Mouse (Mus musculus) midbrain, embryonic 12.5 days (tissue): Measurements from ENCODE around the gene Rps16. TPM values are rescaled to one million over a fixed set of nuclear protein-coding genes. Genes with fewer than 3 reads are reported as not detected.
A peak's percentile ranks its signal among the peaks of the same experiment; 100 is the strongest.

Source experiments
- ATAC-seq: fragments of 200-750 bp; cut with Nextera tagmentation; 2 replicates; pipeline ENCODE4 v1.8.0; 2017; ENCODE audit warnings: low read depth, moderate TSS enrichment, moderate library complexity; ENCODE audit not compliant: low FRiP score
- H3K27ac ChIP-seq: fragments of 300-500 bp; sonication (generic); replicated peaks from 2 replicates; pipeline ENCODE4 v1.5.1; 2016; ENCODE audit warnings: mild to moderate bottlenecking
- H3K27me3 ChIP-seq: fragments of 300-500 bp; sonication (generic); 2 replicates; pipeline ENCODE4 v1.6.1; 2016; ENCODE audit warnings: mild to moderate bottlenecking
- H3K36me3 ChIP-seq: fragments of 300-500 bp; sonication (generic); 2 replicates; pipeline ENCODE4 v1.6.1; 2016
- H3K4me1 ChIP-seq: fragments of 300-500 bp; sonication (generic); 2 replicates; pipeline ENCODE4 v1.6.1; 2016
- H3K4me2 ChIP-seq: fragments of 300-500 bp; sonication (generic); replicated peaks from 2 replicates; pipeline ENCODE4 v1.6.1; 2016; ENCODE audit warnings: mild to moderate bottlenecking, moderate library complexity
- H3K4me3 ChIP-seq: fragments of 300-500 bp; sonication (generic); 2 replicates; pipeline ENCODE4 v1.5.1; 2016; ENCODE audit warnings: mild to moderate bottlenecking
- H3K9ac ChIP-seq: fragments of 300-500 bp; sonication (generic); replicated peaks from 2 replicates; pipeline ENCODE4 v1.6.1; 2016; ENCODE audit warnings: mild to moderate bottlenecking, moderate library complexity
- H3K9me3 ChIP-seq: fragments of 300-500 bp; sonication (generic); 2 replicates; pipeline ENCODE4 v1.6.1; 2016; ENCODE audit warnings: mild to moderate bottlenecking
- WGBS: fragments of 180-500 bp; shearing (Covaris S2); methylation state at CpG from one replicate; pipeline ENCODE4 v1.1.7; 2016; 5-methylcytosine and 5-hydroxymethylcytosine counted together
- polyA plus RNA-seq: library from polyadenylated mRNA; unstranded; fragments of >200 nt; fragmentation: Nextera tagmentation; extraction: Ambion mirVana; gene quantifications from 2 replicates; pipeline ENCODE4 v1.2.1, GENCODE M21; 2016

The Rps16 gene
- 544 and 582 TPM in 2 replicates for polyA plus RNA-seq

DNA sequence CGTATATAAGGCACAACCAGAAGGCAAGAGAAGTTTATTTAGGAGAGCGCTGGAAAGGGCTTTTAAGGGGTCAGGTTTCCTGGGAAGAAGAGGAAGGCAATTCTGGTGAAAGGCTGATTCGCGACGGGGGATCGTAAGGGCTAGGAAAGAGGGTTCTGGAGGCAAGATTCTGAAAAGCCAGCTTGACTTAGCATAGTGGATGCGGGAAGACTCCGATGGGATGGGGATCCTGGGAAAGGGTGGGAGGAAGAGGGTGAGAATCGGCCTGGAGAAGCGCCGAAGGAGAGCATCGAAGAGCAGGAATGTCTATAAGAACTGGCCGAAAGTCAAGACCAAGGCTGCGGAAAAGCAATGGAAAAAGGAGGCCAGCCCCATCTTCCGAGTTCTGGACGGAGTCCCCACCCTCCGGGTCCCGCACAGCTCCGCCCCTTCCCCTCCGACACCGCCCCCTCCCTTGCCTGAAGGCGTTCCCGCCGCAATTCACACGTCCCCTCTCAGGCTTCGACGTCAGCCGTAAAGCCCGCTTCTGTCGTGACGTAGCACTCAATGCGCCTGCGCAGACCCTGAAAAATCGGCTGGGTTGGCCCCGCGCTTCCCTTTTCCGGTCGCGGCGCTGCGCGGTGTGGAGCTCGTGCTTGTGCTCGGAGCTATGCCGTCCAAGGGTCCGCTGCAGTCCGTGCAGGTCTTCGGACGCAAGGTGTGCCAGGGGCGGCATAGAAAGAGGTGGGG is at the start of gene Rps16:
Gene Rps16, plus strand, starts transcription at position 498 of the 729 bp plus-strand sequence.
- Histone ChIP-seq H3K4me2 (peak within 1 kb of the TSS; percentile 95), H3K9me3 (no peaks in the 10 kb centered on the region), H3K4me1 (peaks cover 19% of the 10 kb centered on the region), H3K4me3 (peak within 1 kb of the TSS; percentile 91), H3K27ac (peak within 1 kb of the TSS; percentile 81), H3K36me3 (peaks cover 27% of the 10 kb centered on the region), H3K27me3 (no peaks in the 10 kb centered on the region), H3K9ac (peak within 1 kb of the TSS; percentile 96)
- ATAC-seq = peak; percentile 93
- 1% methylated on average over 50 of the region's 50 CpGs for WGBS

GRCm38 (mm10) chr7:28301616-28302433 is 48.6 kb upstream of the Rps16 start, which contains the start of gene Dll3:
TSS of gene Dll3 (minus strand) at chr7:28302238.
- H3K9me3 ChIP-seq = no peaks in the 10 kb centered on the region
- peaks cover 36% of the 10 kb centered on the region for H3K27me3 ChIP-seq
- peak within 1 kb of the TSS; percentile 53 for H3K4me3 ChIP-seq
- peak; percentile 83 for ATAC-seq
- H3K36me3 ChIP-seq = peaks cover 36% of the 10 kb centered on the region
- H3K9ac ChIP-seq = peak within 1 kb of the TSS; percentile 75
- H3K27ac ChIP-seq = peak within 1 kb of the TSS; percentile 92
- peaks cover 40% of the 10 kb centered on the region for H3K4me1 ChIP-seq
- WGBS = under 1% methylated on average over 30 of the region's 30 CpGs
- peak within 1 kb of the TSS; percentile 66 for H3K4me2 ChIP-seq

- no peak overlapping the region for H3K27ac ChIP-seq
- H3K9me3 ChIP-seq = no peaks in the 10 kb centered on the region
- no peak for ATAC-seq
- H3K9ac ChIP-seq = no peak overlapping the region
- H3K36me3 ChIP-seq = peaks cover 55% of the 10 kb centered on the region
- no peak overlapping the region for H3K4me3 ChIP-seq
- H3K27me3 ChIP-seq = peaks cover 9% of the 10 kb centered on the region; the same call in 1 of the 2 replicates
- H3K4me2 ChIP-seq = no peak overlapping the region
- 90% methylated on average over 10 of the region's 10 CpGs for WGBS
- peaks cover 39% of the 10 kb centered on the region for H3K4me1 ChIP-seq
Measured at GRCm38 (mm10) chr7:28305641-28306040, 44.8 kb upstream of the Rps16 start.

GRCm38 (mm10) chr7:28306216-28306615 is 44.2 kb upstream of the Rps16 start:
- Histone ChIP-seq H3K4me3 (no peak overlapping the region), H3K9ac (no peak overlapping the region), H3K27me3 (peaks cover 5% of the 10 kb centered on the region; the same call in 1 of the 2 replicates), H3K4me2 (no peak overlapping the region), H3K27ac (no peak overlapping the region), H3K4me1 (peaks cover 41% of the 10 kb centered on the region), H3K9me3 (no peaks in the 10 kb centered on the region), H3K36me3 (peaks cover 55% of the 10 kb centered on the region)
- WGBS = 97% methylated on average over 8 of the region's 8 CpGs
- ATAC-seq = no peak

GRCm38 (mm10) chr7:28309737-28310136 is 40.7 kb upstream of the Rps16 start:
- H3K4me1 ChIP-seq = peaks cover 17% of the 10 kb centered on the region
- H3K4me3 ChIP-seq = peak overlapping the region; percentile 97; the same call in 1 of the 2 replicates
- peak overlapping the region; percentile 91 for H3K4me2 ChIP-seq
- 0 out of 2 replicates have a peak overlapping the region, but pooled peaks have one; percentile 31 for H3K9ac ChIP-seq
- no peaks in the 10 kb centered on the region for H3K27me3 ChIP-seq
- H3K36me3 ChIP-seq = peaks cover 63% of the 10 kb centered on the region
- H3K9me3 ChIP-seq = no peaks in the 10 kb centered on the region
- ATAC-seq = peak; percentile 41
- WGBS = 48% methylated on average over 9 of the region's 9 CpGs
- H3K27ac ChIP-seq = peak overlapping the region; percentile 75

DNA sequence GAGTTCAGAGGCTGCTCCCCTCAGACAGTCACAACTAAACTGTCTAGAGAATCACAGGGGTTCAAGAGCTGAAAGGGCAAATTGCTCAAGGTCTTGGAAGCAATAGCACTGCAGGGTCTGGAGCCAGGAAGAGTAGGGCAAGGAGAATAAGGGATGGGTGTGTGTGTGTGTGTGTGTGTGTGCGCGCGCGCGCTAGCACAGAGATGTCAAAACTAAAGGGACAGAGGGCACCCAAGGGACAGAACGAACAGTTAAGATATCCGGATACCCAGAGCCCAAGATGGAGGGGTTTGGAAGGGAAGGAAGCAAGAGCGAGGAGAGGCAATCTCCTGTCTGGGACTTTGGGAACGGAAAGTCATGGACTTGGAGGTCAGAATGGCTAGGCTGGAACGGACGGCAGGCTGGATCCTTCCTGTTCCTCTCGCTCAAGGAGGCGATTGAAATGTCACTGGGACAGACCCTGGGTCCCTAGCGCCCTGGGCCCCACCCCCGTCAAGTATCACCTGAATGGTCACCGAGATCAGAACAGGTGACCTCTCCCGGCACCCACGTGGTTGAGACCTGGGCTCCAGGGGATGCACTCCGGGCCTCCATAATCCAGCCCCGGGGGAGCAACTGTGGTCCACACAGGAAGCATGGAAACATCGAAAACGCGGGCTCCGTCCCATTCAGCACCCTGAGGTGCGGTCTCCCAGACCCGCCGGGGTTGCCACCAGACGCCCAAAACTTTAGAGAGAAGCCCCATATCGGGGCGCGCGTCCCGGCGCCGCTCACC is 39.1 kb upstream of the Rps16 start:
- Histone ChIP-seq H3K9me3 (no peaks in the 10 kb centered on the region), H3K9ac (peak overlapping the region; percentile 92), H3K36me3 (peaks cover 63% of the 10 kb centered on the region), H3K4me1 (peaks cover 17% of the 10 kb centered on the region), H3K4me2 (peak overlapping the region; percentile 91), H3K4me3 (peak overlapping the region; percentile 97), H3K27ac (peak overlapping the region; percentile 77), H3K27me3 (no peaks in the 10 kb centered on the region)
- WGBS = 8% methylated on average over 35 of the region's 35 CpGs
- peak; percentile 73 for ATAC-seq

GRCm38 (mm10) chr7:28311926-28312543 is 38.4 kb upstream of the Rps16 start, which contains the start of gene Timm50:
TSS of gene Timm50 (minus strand) at chr7:28312072.
- H3K4me3 ChIP-seq = peak within 1 kb of the TSS; percentile 97
- peak; percentile 97 for ATAC-seq
- WGBS = under 1% methylated on average over 40 of the region's 45 CpGs
- H3K36me3 ChIP-seq = peaks cover 63% of the 10 kb centered on the region
- H3K9me3 ChIP-seq = no peaks in the 10 kb centered on the region
- no peaks in the 10 kb centered on the region for H3K27me3 ChIP-seq
- H3K27ac ChIP-seq = peak within 1 kb of the TSS; percentile 77
- H3K9ac ChIP-seq = peak within 1 kb of the TSS; percentile 92
- H3K4me2 ChIP-seq = peak within 1 kb of the TSS; percentile 91
- H3K4me1 ChIP-seq = peaks cover 17% of the 10 kb centered on the region

- no peak for ATAC-seq
- WGBS = 92% methylated on average over 3 of the region's 3 CpGs
- Histone ChIP-seq H3K36me3 (peaks cover 92% of the 10 kb centered on the region), H3K4me2 (no peak overlapping the region), H3K27ac (no peak overlapping the region), H3K27me3 (no peaks in the 10 kb centered on the region), H3K9me3 (no peaks in the 10 kb centered on the region), H3K4me1 (no peaks in the 10 kb centered on the region), H3K9ac (no peak overlapping the region), H3K4me3 (no peak overlapping the region)
Measured at GRCm38 (mm10) chr7:28318036-28318435, 32.4 kb upstream of the Rps16 start.

GRCm38 (mm10) chr7:28318714-28319113 is 31.7 kb upstream of the Rps16 start:
- H3K9ac ChIP-seq = no peak overlapping the region
- no peaks in the 10 kb centered on the region for H3K9me3 ChIP-seq
- no peak for ATAC-seq
- H3K27me3 ChIP-seq = no peaks in the 10 kb centered on the region
- H3K4me2 ChIP-seq = no peak overlapping the region
- H3K4me1 ChIP-seq = no peaks in the 10 kb centered on the region
- no peak overlapping the region for H3K27ac ChIP-seq
- H3K36me3 ChIP-seq = peaks cover 99% of the 10 kb centered on the region
- H3K4me3 ChIP-seq = no peak overlapping the region
- WGBS = 94% methylated on average over 17 of the region's 17 CpGs

GRCm38 (mm10) chr7:28321974-28322720 is 28.3 kb upstream of the Rps16 start:
- WGBS = 92% methylated on average over 15 of the region's 15 CpGs
- no peaks in the 10 kb centered on the region for H3K9me3 ChIP-seq
- H3K9ac ChIP-seq = no peak overlapping the region

More at GRCm38 (mm10) chr7:28321974-28322720, 28.3 kb upstream of the Rps16 start:
- peaks cover 100% of the 10 kb centered on the region for H3K36me3 ChIP-seq
- no peak for ATAC-seq
- no peaks in the 10 kb centered on the region for H3K4me1 ChIP-seq
- no peak overlapping the region for H3K27ac ChIP-seq
- no peaks in the 10 kb centered on the region for H3K27me3 ChIP-seq
- no peak overlapping the region for H3K4me2 ChIP-seq
- H3K4me3 ChIP-seq = no peak overlapping the region
